ENCODE assay signal across 12 mouse cellular contexts in the genomic region with DNA sequence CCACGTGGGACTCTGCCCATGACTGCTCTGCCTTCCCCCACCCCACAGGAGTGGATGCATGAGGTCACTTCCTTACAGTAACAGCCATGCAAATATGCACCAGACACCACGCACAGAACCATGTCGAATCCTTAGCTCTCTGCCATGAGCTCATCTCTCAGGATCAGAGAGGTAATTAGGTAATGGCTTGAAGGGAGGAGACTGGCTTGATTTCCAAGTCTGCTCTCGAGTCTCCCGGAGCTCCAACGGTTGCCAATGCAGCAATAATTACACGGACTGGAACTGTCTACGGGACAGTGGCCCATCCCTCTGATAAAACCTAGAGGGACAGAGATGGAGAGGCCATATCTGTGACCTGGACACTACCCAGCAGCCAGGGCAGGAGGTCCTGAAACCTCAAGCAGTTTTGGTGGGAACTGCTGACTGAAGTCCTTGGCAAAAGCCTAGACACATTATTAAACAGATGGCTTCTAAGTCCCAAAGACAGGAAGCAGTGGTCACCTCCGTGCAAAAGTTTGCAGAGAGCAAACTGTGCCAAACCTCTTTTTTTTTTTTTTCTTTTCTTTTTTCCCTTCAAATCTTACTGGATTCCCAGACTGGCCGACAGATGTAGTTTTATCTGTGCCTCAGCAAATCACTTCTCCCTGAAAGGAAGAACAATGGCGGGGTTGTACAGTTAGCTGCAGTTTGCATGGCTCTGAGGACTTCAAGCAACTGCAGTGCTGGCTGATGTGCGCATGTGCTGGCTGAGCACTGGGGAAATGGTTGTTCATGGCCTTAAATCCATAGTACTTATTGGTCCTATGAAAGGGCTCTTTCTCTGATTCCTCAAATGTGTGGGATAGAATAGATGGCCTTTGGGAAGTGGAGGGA. TPM values are rescaled to one million over a fixed set of nuclear protein-coding genes. Genes with fewer than 3 reads are reported as not detected.
A peak's percentile ranks its signal among the peaks of the same experiment; 100 is the strongest.
DNase-seq lines count a peak whose midpoint lies in the region; ATAC-seq and TF ChIP-seq lines count a peak whose summit lies in the region.
"Had no signal": no experiment of that assay in that cellular context is flagged by ENCODE, and none has a peak within 500 bp of the region (broad histone marks: within the 10 kb centered on the region; RNA-seq: fewer than 3 reads in every experiment).

No protein-coding gene starts in this region.

- TF ChIP-seq EP300 in heart, postnatal 0 days (IDR thresholded peaks at IDR 0.05; ENCODE audit: low read depth): no peak

- no peak overlapping the region for H3K9ac ChIP-seq in heart, postnatal 0 days (replicated peaks; ENCODE audit: low read depth, low read length)
- H3K9ac ChIP-seq in stomach, embryonic 15.5 days: no peak overlapping the region
- H3K9ac ChIP-seq: liver, postnatal 0 days had no signal

- no peak overlapping the region for H3K27ac ChIP-seq in heart, embryonic 10.5 days
- H3K27ac ChIP-seq in heart, postnatal 0 days (ENCODE audit: low read depth): 0 out of 2 replicates have a peak overlapping the region, but pooled peaks have one; percentile 11
- H3K27ac ChIP-seq in stomach, embryonic 15.5 days: no peak overlapping the region

- no peaks in the 10 kb centered on the region for H3K36me3 ChIP-seq in heart, embryonic 10.5 days
- H3K36me3 ChIP-seq in heart, postnatal 0 days (replicated peaks; ENCODE audit: control insufficient read depth, insufficient read depth, low read length): no peaks in the 10 kb centered on the region
- no peaks in the 10 kb centered on the region for H3K36me3 ChIP-seq in stomach, embryonic 15.5 days

- no peak overlapping the region for H3K4me3 ChIP-seq in heart, embryonic 10.5 days
- no peak overlapping the region for H3K4me3 ChIP-seq in heart, postnatal 0 days (ENCODE audit: low read depth, low read length)
- H3K4me3 ChIP-seq in stomach, embryonic 15.5 days (replicated peaks): no peak overlapping the region
- H3K4me3 ChIP-seq: myocyte had no signal

- ATAC-seq in heart, postnatal 0 days (ENCODE audit: insufficient read depth, low read depth): peak; percentile 45
- 0 out of 2 replicates have a peak, but pooled peaks have one; percentile 27 for ATAC-seq in stomach, embryonic 15.5 days (ENCODE audit: insufficient read depth, low FRiP score, low read depth)
- ATAC-seq: activated CD4-positive, CD25-positive, alpha-beta regulatory T cell, adult 4 months; liver, postnatal 0 days had no signal

- H3K27me3 ChIP-seq in heart, embryonic 10.5 days (ENCODE audit: insufficient read depth, poor library complexity, severe bottlenecking): no peaks in the 10 kb centered on the region
- no peaks in the 10 kb centered on the region for H3K27me3 ChIP-seq in heart, postnatal 0 days (ENCODE audit: control insufficient read depth, insufficient read depth, low read length)
- no peaks in the 10 kb centered on the region for H3K27me3 ChIP-seq in stomach, embryonic 15.5 days (replicated peaks)

- no peak for TF ChIP-seq CTCF in heart, postnatal 0 days (IDR thresholded peaks at IDR 0.05; ENCODE audit: low read depth)

- H3K4me2 ChIP-seq in heart, postnatal 0 days (ENCODE audit: low read depth, low read length): no peak overlapping the region
- H3K4me2 ChIP-seq in stomach, embryonic 15.5 days: no peak overlapping the region

- DNase-seq in heart, adult 9 months (ENCODE audit: low spot score in 2 of 2): peak; percentile 24 to 29
- no peak for DNase-seq in heart, embryonic 10.5 days (ENCODE audit: low spot score)
- DNase-seq in lung, postnatal 10 days: peak; percentile 21
- no peak for DNase-seq in lung, postnatal 4 days
- no peak for DNase-seq in heart, postnatal 0 days (ENCODE audit: low spot score)
- no peak for DNase-seq in urinary bladder, adult 2 months (ENCODE audit: low spot score)
- DNase-seq in frontal cortex, postnatal 36 days (ENCODE audit: low spot score in 2 of 2): no peak
- DNase-seq: layer of hippocampus, adult 9-11 months; liver, postnatal 0 days had no signal

- H3K9me3 ChIP-seq in heart, embryonic 10.5 days: no peaks in the 10 kb centered on the region
- no peaks in the 10 kb centered on the region for H3K9me3 ChIP-seq in heart, postnatal 0 days (replicated peaks; ENCODE audit: control insufficient read depth, low read length)
- H3K9me3 ChIP-seq in stomach, embryonic 15.5 days: no peaks in the 10 kb centered on the region

- WGBS in heart, embryonic 10.5 days: 65% methylated on average over 12 of the region's 12 CpGs
- 47% methylated on average over 12 of the region's 12 CpGs for WGBS in heart, postnatal 0 days
- WGBS in stomach, embryonic 15.5 days: 56% methylated on average over 12 of the region's 12 CpGs

- H3K4me1 ChIP-seq in heart, embryonic 10.5 days: 0 out of 2 replicates have a peak, but pooled peaks cover 4% of the 10 kb centered on the region
- no peaks in the 10 kb centered on the region for H3K4me1 ChIP-seq in heart, postnatal 0 days (ENCODE audit: control insufficient read depth, insufficient read depth)
- no peaks in the 10 kb centered on the region for H3K4me1 ChIP-seq in stomach, embryonic 15.5 days

RNA-seq across cellular contexts. Expression of gene D6Ertd527e, which starts 57.1 kb away (rescaled TPM):
- not detected in 2 replicates for polyA plus RNA-seq in heart, embryonic 10.5 days (2016; fragmentation: Nextera tagmentation; extraction: Ambion mirVana)
- total RNA-seq in heart, postnatal 0 days (2014; rRNA removed; ENCODE audit: low replicate concordance): not detected in 2 replicates
- 0.08 TPM in 1 of 2 replicates, not detected in the other for polyA plus RNA-seq in heart, postnatal 0 days (2015; fragmentation: Nextera tagmentation; extraction: Ambion mirVana)
- 0.40 and 0.43 TPM in 2 replicates for polyA plus RNA-seq in stomach, embryonic 15.5 days (2015; fragmentation: Nextera tagmentation; extraction: Ambion mirVana)
- polyA plus RNA-seq in urinary bladder, adult 2 months (2012; rRNA removed): 0.22 and 0.31 TPM in 2 replicates
- polyA plus RNA-seq: liver, postnatal 0 days had no signal

Comparison
In these comparisons a context has a peak if more than half of its experiments do, and no peak if none do; other contexts are left out.
1. DNase-seq: peak in heart, adult 9 months (2 of 2) and lung, postnatal 10 days (single experiment); none in heart, embryonic 10.5 days (single experiment), lung, postnatal 4 days (0 of 2), heart, postnatal 0 days (single experiment), urinary bladder, adult 2 months (single experiment) and frontal cortex, postnatal 36 days (0 of 2).